Mouse (Mus musculus) CH12.LX (cell line): Measurements from ENCODE around the gene Pld1. TPM values are rescaled to one million over a fixed set of nuclear protein-coding genes. Genes with fewer than 3 reads are reported as not detected.

Experiments
- DNase-seq: peaks from one replicate; pipeline ENCODE4 v3.0.0-alpha.2; 2013; ENCODE audit errors: extremely low read depth
- H3K27ac ChIP-seq: 2 replicates; pipeline ENCODE4 v1.5.1; 2012; ENCODE audit warnings: low read depth, mild to moderate bottlenecking, control low read depth, moderate library complexity; ENCODE audit not compliant: insufficient read depth
- H3K27me3 ChIP-seq: replicated peaks from 2 replicates; pipeline ENCODE3; 2012; ENCODE audit warnings: inconsistent platforms
- H3K36me3 ChIP-seq, 2 experiments: replicated peaks in 1 of 2; 2 replicates each; pipeline versions ENCODE3 to v1.6.1; 2012; ENCODE audit warnings: inconsistent platforms in 1 of 2, low read length in 1 of 2, mild to moderate bottlenecking in 1 of 2, mixed read lengths in 1 of 2, moderate library complexity in 1 of 2; ENCODE audit not compliant: control insufficient read depth in 1 of 2, insufficient read depth in 1 of 2
- H3K4me1 ChIP-seq, 2 experiments: 2 replicates each; pipeline ENCODE4 v1.6.1; 2012; ENCODE audit warnings: inconsistent platforms in 1 of 2, moderate library complexity in 1 of 2; ENCODE audit not compliant: insufficient read depth in 2 of 2, control insufficient read depth in 1 of 2
- H3K4me2 ChIP-seq: 2 replicates; pipeline ENCODE4 v1.6.1; 2012; ENCODE audit warnings: low read depth, mild to moderate bottlenecking, control low read depth; ENCODE audit not compliant: poor library complexity, insufficient read depth, severe bottlenecking
- H3K4me3 ChIP-seq, 3 experiments: fragments of 150-350 bp in 1 of 3; sonication (generic) in 1 of 3; replicated peaks in 1 of 3; 2 replicates each; pipeline versions ENCODE3 to v1.5.1; 2011 to 2012; ENCODE audit warnings: low read depth in 2 of 3, low read length in 2 of 3, mild to moderate bottlenecking in 2 of 3, moderate library complexity in 2 of 3, control low read depth in 1 of 3, improper control_type of control experiment in 1 of 3, inconsistent platforms in 1 of 3, mixed read lengths in 1 of 3; ENCODE audit not compliant: poor library complexity in 1 of 3
- H3K79me2 ChIP-seq: replicated peaks from 2 replicates; pipeline ENCODE4 v1.6.1; 2012; ENCODE audit warnings: mild to moderate bottlenecking, moderate library complexity; ENCODE audit not compliant: control insufficient read depth, poor library complexity, insufficient read depth, severe bottlenecking; ENCODE audit errors: extremely low read depth
- H3K9ac ChIP-seq: 2 replicates; pipeline ENCODE4 v1.6.1; 2012; ENCODE audit warnings: low read depth, mild to moderate bottlenecking, control low read depth, moderate library complexity; ENCODE audit not compliant: insufficient read depth
- H3K9me3 ChIP-seq: replicated peaks from 2 replicates; pipeline ENCODE3; 2012; ENCODE audit warnings: low read length, inconsistent platforms, mixed read lengths
- CTCF ChIP-seq, 2 experiments: IDR thresholded peaks in 1 of 2; conservative IDR thresholded peaks in 1 of 2; 2 replicates each; pipeline ENCODE4 v1.5.1; 2011 to 2012; ENCODE audit warnings: low read depth in 2 of 2, low read length in 2 of 2, improper control_type of control experiment in 1 of 2, inconsistent platforms in 1 of 2, mild to moderate bottlenecking in 1 of 2, moderate library complexity in 1 of 2
- E2F4 ChIP-seq: IDR thresholded peaks from 2 replicates; pipeline ENCODE4 v1.6.1; 2011; ENCODE audit warnings: low read depth, low read length, improper control_type of control experiment; ENCODE audit not compliant: insufficient replicate concordance
- ETS1 ChIP-seq: conservative IDR thresholded peaks from 2 replicates; pipeline ENCODE4 v1.6.1; 2012; ENCODE audit warnings: low read depth, mild to moderate bottlenecking, inconsistent platforms, low read length, improper control_type of control experiment, moderate library complexity
- IRF4 ChIP-seq: IDR thresholded peaks from 2 replicates; pipeline ENCODE4 v1.6.1; 2014; ENCODE audit warnings: low read depth, mild to moderate bottlenecking, inconsistent platforms, low read length, improper control_type of control experiment
- KAT2A ChIP-seq: IDR thresholded peaks from 2 replicates; pipeline ENCODE4 v1.6.1; 2012; ENCODE audit warnings: low read length, improper control_type of control experiment, inconsistent platforms; ENCODE audit not compliant: insufficient replicate concordance
- MAX ChIP-seq: IDR thresholded peaks from 2 replicates; pipeline ENCODE4 v1.6.1; 2011; ENCODE audit warnings: low read length, improper control_type of control experiment
- MAZ ChIP-seq: IDR thresholded peaks from 2 replicates; pipeline ENCODE4 v1.6.1; 2012; ENCODE audit warnings: low read depth, mild to moderate bottlenecking, inconsistent platforms, low read length, improper control_type of control experiment, moderate library complexity
- MEF2A ChIP-seq: IDR thresholded peaks from 2 replicates; pipeline ENCODE4 v1.6.1; 2014; ENCODE audit warnings: low read depth, mild to moderate bottlenecking, inconsistent platforms, low read length, improper control_type of control experiment, borderline replicate concordance
- MXI1 ChIP-seq: IDR thresholded peaks from 2 replicates; pipeline ENCODE4 v1.6.1; 2011; ENCODE audit warnings: mild to moderate bottlenecking, low read depth, low read length, improper control_type of control experiment
- MYC ChIP-seq: IDR thresholded peaks from 2 replicates; pipeline ENCODE4 v1.6.1; 2011; ENCODE audit warnings: low read depth, mild to moderate bottlenecking, improper control_type of control experiment, low read length
- NRF1 ChIP-seq: IDR thresholded peaks from 2 replicates; pipeline ENCODE4 v1.6.1; 2014; ENCODE audit warnings: low read depth, mild to moderate bottlenecking, inconsistent platforms, low read length, improper control_type of control experiment, moderate library complexity
- POLR2A ChIP-seq: IDR thresholded peaks from 2 replicates; pipeline ENCODE4 v1.6.1; 2011; ENCODE audit warnings: low read depth, mild to moderate bottlenecking, improper control_type of control experiment, low read length
- POLR2AphosphoS2 ChIP-seq: IDR thresholded peaks from 2 replicates; pipeline ENCODE4 v1.6.1; 2011; ENCODE audit warnings: low read depth, low read length, improper control_type of control experiment
- TCF12 ChIP-seq: IDR thresholded peaks from 2 replicates; pipeline ENCODE4 v1.6.1; 2014; ENCODE audit warnings: low read depth, mild to moderate bottlenecking, inconsistent platforms, low read length, improper control_type of control experiment
- UBTF ChIP-seq: IDR thresholded peaks from 2 replicates; pipeline ENCODE4 v1.6.1; 2012; ENCODE audit warnings: low read depth, mild to moderate bottlenecking, inconsistent platforms, low read length, improper control_type of control experiment, moderate library complexity
- USF1 ChIP-seq: IDR thresholded peaks from 2 replicates; pipeline ENCODE4 v1.6.1; 2014; ENCODE audit warnings: low read depth, mild to moderate bottlenecking, inconsistent platforms, low read length, improper control_type of control experiment
- USF2 ChIP-seq: conservative IDR thresholded peaks from 2 replicates; pipeline ENCODE4 v1.6.1; 2011; ENCODE audit warnings: low read depth, low read length, improper control_type of control experiment
- ZC3H11A ChIP-seq: IDR thresholded peaks from 2 replicates; pipeline ENCODE4 v1.6.1; 2012; ENCODE audit warnings: low read depth, mild to moderate bottlenecking, inconsistent platforms, low read length, improper control_type of control experiment
- dilution Hi-C: fragments of 300-500 bp; cut with MboI; formaldehyde crosslinking; loops from 2 replicates; pipeline ENCODE4 v1.14.3; 2020; ENCODE audit warnings: low sequenced_read_pairs; ENCODE audit not compliant: extremely low pct_unique_long_range_greater_than_20kb, extremely low pct_ligation_motif_present
- in situ Hi-C: fragments of 300-500 bp; cut with MboI; formaldehyde crosslinking; loops from 3 replicates; pipeline ENCODE4 v1.14.3; 2019; ENCODE audit warnings: low sequenced_read_pairs, low pct_ligation_motif_present, low pct_unique_long_range_greater_than_20kb, mixed read lengths
- polyA plus RNA-seq: library from polyadenylated mRNA; unstranded; fragments of >175 nt; gene quantifications from 2 replicates; pipeline ENCODE4 v1.2.1, GENCODE M21; 2012; ENCODE audit warnings: low read depth; ENCODE audit not compliant: insufficient read length
- total RNA-seq, 2 experiments: library from RNA; depleted of rRNA; stranded (reverse); fragments of 300-350 nt in 1 of 2; fragments of >200 nt in 1 of 2; gene quantifications; 2 replicates each; pipeline ENCODE4 v1.2.3; 2012 to 2014

Pld1 gene
- total and polyA plus RNA-seq, 3 experiments: not detected

DNA sequence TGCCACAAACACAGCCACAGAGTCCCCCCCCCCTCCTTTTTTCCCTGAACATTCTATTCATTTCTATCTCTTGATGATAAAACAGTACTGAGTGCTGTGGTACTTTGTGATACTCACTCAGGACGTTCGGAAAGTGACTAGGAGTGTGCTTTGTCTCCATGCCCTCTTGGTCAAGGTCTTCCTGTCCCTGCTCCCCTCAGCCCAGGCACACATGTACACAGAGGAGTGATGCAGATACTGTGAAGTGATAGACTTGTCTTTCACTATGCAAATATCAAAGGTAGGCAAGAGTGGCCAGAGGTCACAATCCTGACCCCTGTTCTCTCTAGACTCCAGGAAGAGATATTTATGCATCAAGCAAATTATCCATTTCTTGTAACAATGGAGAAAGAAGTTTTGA is 31.2 kb upstream of the Pld1 start:
- no peaks in the 10 kb centered on the region for H3K4me1 ChIP-seq
- H3K4me2 ChIP-seq: no peak overlapping the region
- H3K9ac ChIP-seq: no peak overlapping the region
- H3K27ac ChIP-seq: no peak overlapping the region
- no peaks in the 10 kb centered on the region for H3K36me3 ChIP-seq
- no peak for DNase-seq
- H3K27me3 ChIP-seq: no peaks in the 10 kb centered on the region
- dilution Hi-C loops (no loop called here), in situ Hi-C loops (no loop called here)
- H3K79me2 ChIP-seq: no peaks in the 10 kb centered on the region
- H3K4me3 ChIP-seq: no peak overlapping the region
- H3K9me3 ChIP-seq: peaks cover 64% of the 10 kb centered on the region
- TF ChIP-seq USF2: no peak

DNA sequence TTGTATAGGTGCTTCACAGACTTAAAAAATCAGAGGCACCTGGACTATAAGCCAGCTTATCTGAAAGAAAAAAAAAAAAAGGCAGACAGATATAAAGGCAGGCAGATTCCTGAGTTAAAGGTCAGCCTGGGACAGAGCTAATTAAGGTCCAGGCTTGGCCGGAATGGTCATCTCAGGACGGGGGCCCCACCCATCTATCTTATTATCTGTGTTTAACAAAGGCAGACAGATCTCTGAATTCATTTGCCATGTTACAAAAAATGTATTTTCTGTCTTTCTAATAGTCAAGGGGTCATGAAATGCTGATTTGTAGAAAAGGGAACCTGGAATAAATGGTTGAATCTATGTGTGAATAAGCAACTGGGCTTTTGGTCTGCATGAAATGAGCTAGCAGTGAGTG is 30.2 kb upstream of the Pld1 start:
- Histone ChIP-seq H3K27me3 (no peaks in the 10 kb centered on the region), H3K9me3 (peaks cover 59% of the 10 kb centered on the region), H3K79me2 (no peaks in the 10 kb centered on the region), H3K4me1 (no peaks in the 10 kb centered on the region), H3K4me2 (no peak overlapping the region), H3K27ac (no peak overlapping the region), H3K9ac (no peak overlapping the region), H3K36me3 (no peaks in the 10 kb centered on the region), H3K4me3 (no peak overlapping the region)
- TF ChIP-seq TCF12: no peak
- TF ChIP-seq MAX: no peak
- no peak for TF ChIP-seq NRF1
- TF ChIP-seq E2F4: no peak
- no peak for TF ChIP-seq IRF4
- no peak for TF ChIP-seq POLR2AphosphoS2
- TF ChIP-seq KAT2A: no peak
- TF ChIP-seq UBTF: no peak
- TF ChIP-seq ETS1: no peak
- TF ChIP-seq CTCF (conservative IDR thresholded peaks at IDR 0.05 in 1 of 2, IDR thresholded peaks at IDR 0.05 in 1 of 2; ENCODE audit: low read depth in 2 of 2, low read length in 2 of 2): no peak
- TF ChIP-seq USF1: no peak
- TF ChIP-seq MAZ: no peak
- no peak for TF ChIP-seq MYC
- TF ChIP-seq USF2: no peak
- no peak for TF ChIP-seq MEF2A
- TF ChIP-seq ZC3H11A: no peak
- TF ChIP-seq POLR2A: no peak
- no peak for TF ChIP-seq MXI1
- dilution Hi-C loops (no loop called here), in situ Hi-C loops (no loop called here)
- DNase-seq: no peak
